Mouse (Mus musculus): ENCODE results near the gene Doc2b. TPM values are rescaled to one million over a fixed set of nuclear protein-coding genes. Genes with fewer than 3 reads are reported as not detected.

Gene Doc2b
- 0.24 and 0.62 TPM in 2 replicates for polyA plus RNA-seq (2014; fragmentation: Nextera tagmentation; extraction: Ambion mirVana)

GRCm38 (mm10) chr11:75796029-75796445, at the start of gene Doc2b:
Doc2b (minus strand) TSS chr11:75796049.
- DNase-seq (ENCODE audit: low spot score) (peak; percentile 61), ATAC-seq (ENCODE audit: low FRiP score) (peak; percentile 62)
- Histone ChIP-seq H3K4me3 (ENCODE audit: low read depth, low read length) (peak within 1 kb of the TSS; percentile 38), H3K9me3 (ENCODE audit: control insufficient read depth, low read length) (no peaks in the 10 kb centered on the region), H3K4me2 (replicated peaks; ENCODE audit: low read depth, low read length) (peak within 1 kb of the TSS; percentile 70), H3K27ac (ENCODE audit: low read depth, low read length) (no peak within 1 kb of the TSS), H3K9ac (ENCODE audit: low read depth, low read length) (peak within 1 kb of the TSS; percentile 44), H3K36me3 (ENCODE audit: control insufficient read depth, insufficient read depth, low read length) (no peaks in the 10 kb centered on the region), H3K27me3 (ENCODE audit: control insufficient read depth, insufficient read depth, low read length) (peaks cover 42% of the 10 kb centered on the region), H3K4me1 (replicated peaks; ENCODE audit: control insufficient read depth, insufficient read depth, low read length) (peaks cover 4% of the 10 kb centered on the region; the same call in 1 of the 2 replicates)
- WGBS, result 4% methylated on average over 33 of the region's 37 CpGs

DNA sequence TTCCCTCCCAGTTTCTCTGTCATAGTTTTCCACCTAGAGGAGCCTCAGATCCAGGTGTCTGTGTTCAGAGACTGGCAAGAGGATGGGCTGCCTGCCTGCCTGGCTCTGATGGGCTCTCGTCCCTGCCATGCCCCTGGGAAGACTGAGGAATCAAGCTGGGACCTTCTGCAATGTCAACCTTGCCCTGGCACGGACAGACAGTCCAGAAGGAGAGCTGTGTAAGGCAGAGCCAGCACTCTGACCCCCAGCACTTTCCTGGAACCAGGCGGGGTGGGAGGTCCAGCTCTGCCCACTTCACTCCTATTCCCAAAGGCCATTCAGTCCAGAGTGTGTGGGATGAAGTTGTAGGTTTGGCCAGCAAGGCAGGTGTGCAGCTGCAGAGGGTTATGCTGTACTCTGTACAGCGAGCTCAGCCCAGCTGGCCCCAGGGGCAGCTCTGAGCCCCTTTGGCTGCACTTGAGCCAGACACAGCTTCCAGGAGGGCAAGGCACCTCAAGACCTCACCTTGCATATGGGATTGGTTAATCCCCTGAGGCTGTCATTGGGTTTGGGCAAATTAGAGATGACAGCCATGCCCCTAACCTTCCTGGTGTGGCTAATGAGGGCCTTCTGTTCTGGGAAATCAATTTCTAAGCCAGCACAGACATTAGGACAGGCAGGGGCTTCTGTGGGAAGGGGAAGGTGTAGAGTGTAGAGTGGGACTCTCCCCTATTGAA, 47.2 kb upstream of the Doc2b start:
- H3K9ac ChIP-seq (ENCODE audit: low read depth, low read length), result no peak overlapping the region
- 0 out of 2 replicates have a peak overlapping the region, but pooled peaks have one; percentile 39 for H3K27ac ChIP-seq (ENCODE audit: low read depth, low read length)
- H3K27me3 ChIP-seq (ENCODE audit: control insufficient read depth, insufficient read depth, low read length), result no peaks in the 10 kb centered on the region
- H3K4me3 ChIP-seq (ENCODE audit: low read depth, low read length), result no peak overlapping the region
- DNase-seq (ENCODE audit: low spot score) (no peak), ATAC-seq (ENCODE audit: low FRiP score) (no peak)
- no peak overlapping the region for H3K4me2 ChIP-seq (replicated peaks; ENCODE audit: low read depth, low read length)
- 67% methylated on average over 4 of the region's 4 CpGs for WGBS
- H3K4me1 ChIP-seq (replicated peaks; ENCODE audit: control insufficient read depth, insufficient read depth, low read length), result peaks cover 6% of the 10 kb centered on the region; the same call in 1 of the 2 replicates
- no peaks in the 10 kb centered on the region for H3K9me3 ChIP-seq (ENCODE audit: control insufficient read depth, low read length)
- H3K36me3 ChIP-seq (ENCODE audit: control insufficient read depth, insufficient read depth, low read length), result no peaks in the 10 kb centered on the region

DNA sequence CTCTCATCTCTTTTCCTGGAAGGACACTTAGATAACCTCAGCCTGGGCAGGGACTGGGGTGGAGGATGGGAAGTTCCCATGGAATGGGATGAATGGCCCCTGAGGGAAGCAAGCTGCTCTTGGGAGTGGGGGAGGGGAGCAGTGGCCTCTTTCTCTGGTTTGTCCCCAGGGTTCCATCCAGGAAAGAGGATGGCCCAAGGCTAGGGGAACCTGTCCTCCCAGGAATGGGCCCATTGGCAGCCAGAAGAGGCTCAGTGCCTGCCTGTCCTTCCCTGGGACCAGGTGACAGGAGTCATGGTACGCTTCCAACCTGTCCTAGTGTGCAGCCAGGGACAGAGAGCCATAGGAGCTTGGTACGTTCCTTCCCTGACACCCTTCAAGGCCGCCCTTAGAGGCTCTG, 45.7 kb upstream of the Doc2b start:
- H3K36me3 ChIP-seq (ENCODE audit: control insufficient read depth, insufficient read depth, low read length), result no peaks in the 10 kb centered on the region
- peak overlapping the region; percentile 67 for H3K27ac ChIP-seq (ENCODE audit: low read depth, low read length)
- WGBS, result 72% methylated on average over 3 of the region's 3 CpGs
- no peak for DNase-seq (ENCODE audit: low spot score)
- H3K9me3 ChIP-seq (ENCODE audit: control insufficient read depth, low read length), result no peaks in the 10 kb centered on the region
- H3K9ac ChIP-seq (ENCODE audit: low read depth, low read length), result no peak overlapping the region
- peaks cover 6% of the 10 kb centered on the region; the same call in 1 of the 2 replicates for H3K4me1 ChIP-seq (replicated peaks; ENCODE audit: control insufficient read depth, insufficient read depth, low read length)
- no peak overlapping the region for H3K4me3 ChIP-seq (ENCODE audit: low read depth, low read length)
- no peaks in the 10 kb centered on the region for H3K27me3 ChIP-seq (ENCODE audit: control insufficient read depth, insufficient read depth, low read length)
- no peak overlapping the region for H3K4me2 ChIP-seq (replicated peaks; ENCODE audit: low read depth, low read length)
- ATAC-seq (ENCODE audit: low FRiP score), result no peak

- Histone ChIP-seq H3K36me3 (ENCODE audit: control insufficient read depth, insufficient read depth, low read length) (no peaks in the 10 kb centered on the region), H3K4me3 (ENCODE audit: low read depth, low read length) (no peak overlapping the region), H3K4me2 (replicated peaks; ENCODE audit: low read depth, low read length) (no peak overlapping the region), H3K27me3 (ENCODE audit: control insufficient read depth, insufficient read depth, low read length) (no peaks in the 10 kb centered on the region), H3K9me3 (ENCODE audit: control insufficient read depth, low read length) (no peaks in the 10 kb centered on the region), H3K9ac (ENCODE audit: low read depth, low read length) (no peak overlapping the region), H3K27ac (ENCODE audit: low read depth, low read length) (no peak overlapping the region), H3K4me1 (replicated peaks; ENCODE audit: control insufficient read depth, insufficient read depth, low read length) (peaks cover 6% of the 10 kb centered on the region; the same call in 1 of the 2 replicates)
- ATAC-seq (ENCODE audit: low FRiP score) (no peak), DNase-seq (ENCODE audit: low spot score) (no peak)
- 84% methylated on average over 12 of the region's 12 CpGs for WGBS
Measured at GRCm38 (mm10) chr11:75839536-75840430, 43.9 kb upstream of the Doc2b start.

- 81% methylated on average over 10 of the region's 10 CpGs for WGBS
- DNase-seq (ENCODE audit: low spot score) (no peak), ATAC-seq (ENCODE audit: low FRiP score) (no peak)
- Histone ChIP-seq H3K4me3 (ENCODE audit: low read depth, low read length) (no peak overlapping the region), H3K27ac (ENCODE audit: low read depth, low read length) (no peak overlapping the region), H3K9me3 (ENCODE audit: control insufficient read depth, low read length) (no peaks in the 10 kb centered on the region), H3K4me2 (replicated peaks; ENCODE audit: low read depth, low read length) (no peak overlapping the region), H3K9ac (ENCODE audit: low read depth, low read length) (no peak overlapping the region), H3K27me3 (ENCODE audit: control insufficient read depth, insufficient read depth, low read length) (no peaks in the 10 kb centered on the region), H3K4me1 (replicated peaks; ENCODE audit: control insufficient read depth, insufficient read depth, low read length) (peaks cover 6% of the 10 kb centered on the region; the same call in 1 of the 2 replicates), H3K36me3 (ENCODE audit: control insufficient read depth, insufficient read depth, low read length) (no peaks in the 10 kb centered on the region)
Measured at GRCm38 (mm10) chr11:75838861-75839426, 43.1 kb upstream of the Doc2b start.

- H3K4me2 ChIP-seq (replicated peaks; ENCODE audit: low read depth, low read length), result no peak overlapping the region
- H3K27me3 ChIP-seq (ENCODE audit: control insufficient read depth, insufficient read depth, low read length), result no peaks in the 10 kb centered on the region
- 0 out of 2 replicates have a peak, but pooled peaks cover 2% of the 10 kb centered on the region for H3K4me1 ChIP-seq (replicated peaks; ENCODE audit: control insufficient read depth, insufficient read depth, low read length)
- no peak overlapping the region for H3K9ac ChIP-seq (ENCODE audit: low read depth, low read length)
- DNase-seq (ENCODE audit: low spot score), result no peak
- H3K9me3 ChIP-seq (ENCODE audit: control insufficient read depth, low read length), result no peaks in the 10 kb centered on the region
- no peaks in the 10 kb centered on the region for H3K36me3 ChIP-seq (ENCODE audit: control insufficient read depth, insufficient read depth, low read length)
- WGBS, result 69% methylated on average over 6 of the region's 11 CpGs
- no peak overlapping the region for H3K4me3 ChIP-seq (ENCODE audit: low read depth, low read length)
- H3K27ac ChIP-seq (ENCODE audit: low read depth, low read length), result no peak overlapping the region
- no peak for ATAC-seq (ENCODE audit: low FRiP score)
Measured at GRCm38 (mm10) chr11:75836240-75836610, 40.4 kb upstream of the Doc2b start.

DNA sequence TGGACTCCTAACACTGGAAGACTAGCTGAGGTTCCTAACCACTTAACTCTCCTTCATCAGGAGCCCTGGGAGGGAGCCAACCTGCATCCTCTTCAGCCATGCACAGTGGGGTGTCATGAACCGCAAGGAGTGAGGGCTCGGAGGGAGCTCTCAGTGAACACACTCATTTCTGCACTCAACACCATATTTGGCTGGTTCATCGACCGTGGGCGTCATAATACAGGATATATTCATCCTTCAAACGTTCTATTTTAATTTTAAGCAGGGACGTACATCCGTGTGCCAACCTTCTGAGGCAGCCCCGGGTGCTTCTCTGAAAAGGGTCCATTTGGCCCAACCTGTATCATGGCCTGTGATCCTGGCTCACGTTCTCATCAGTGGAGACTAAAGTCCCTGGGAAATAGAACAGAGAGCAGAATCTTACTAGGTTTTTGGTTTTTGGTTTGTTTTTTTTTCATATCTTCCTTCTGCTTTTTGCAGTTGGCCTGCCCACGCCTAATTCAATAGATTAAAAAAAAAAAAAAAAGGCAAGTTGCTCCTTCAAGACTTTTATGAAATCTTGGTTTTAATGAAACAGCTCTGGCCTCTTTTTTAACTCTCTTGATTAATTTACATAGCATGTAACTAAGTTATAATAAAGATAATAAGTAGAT, 39.9 kb upstream of the Doc2b start:
- no peak for DNase-seq (ENCODE audit: low spot score)
- Histone ChIP-seq H3K4me2 (replicated peaks; ENCODE audit: low read depth, low read length) (no peak overlapping the region), H3K4me1 (replicated peaks; ENCODE audit: control insufficient read depth, insufficient read depth, low read length) (0 out of 2 replicates have a peak, but pooled peaks cover 2% of the 10 kb centered on the region), H3K4me3 (ENCODE audit: low read depth, low read length) (no peak overlapping the region), H3K27ac (ENCODE audit: low read depth, low read length) (no peak overlapping the region), H3K9ac (ENCODE audit: low read depth, low read length) (no peak overlapping the region), H3K27me3 (ENCODE audit: control insufficient read depth, insufficient read depth, low read length) (no peaks in the 10 kb centered on the region), H3K36me3 (ENCODE audit: control insufficient read depth, insufficient read depth, low read length) (no peaks in the 10 kb centered on the region), H3K9me3 (ENCODE audit: control insufficient read depth, low read length) (no peaks in the 10 kb centered on the region)
- no peak for ATAC-seq (ENCODE audit: low FRiP score)
- WGBS, result 78% methylated on average over 11 of the region's 11 CpGs

DNA sequence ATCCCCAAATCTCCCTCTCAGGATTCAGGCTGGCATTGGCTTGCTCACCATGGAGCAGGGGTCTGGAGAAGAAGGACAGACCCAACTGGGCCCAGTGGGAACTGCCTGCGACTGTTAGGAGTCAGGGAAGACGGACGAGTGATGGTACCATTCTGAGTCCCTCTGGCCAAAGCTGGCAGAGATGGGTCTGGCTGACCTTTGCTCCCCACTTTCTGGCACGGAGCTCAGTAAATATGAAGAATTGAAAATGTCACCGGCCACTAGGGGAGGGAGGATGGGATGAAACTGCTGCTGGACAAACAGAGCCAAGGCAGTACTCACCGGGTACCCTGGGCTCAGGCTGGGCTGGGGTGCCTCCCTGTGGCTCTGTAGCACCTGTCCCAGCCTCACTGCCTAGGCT, 37.2 kb upstream of the Doc2b start:
- H3K27ac ChIP-seq (ENCODE audit: low read depth, low read length), result no peak overlapping the region
- H3K36me3 ChIP-seq (ENCODE audit: control insufficient read depth, insufficient read depth, low read length), result no peaks in the 10 kb centered on the region
- no peaks in the 10 kb centered on the region for H3K4me1 ChIP-seq (replicated peaks; ENCODE audit: control insufficient read depth, insufficient read depth, low read length)
- ATAC-seq (ENCODE audit: low FRiP score) (no peak), DNase-seq (ENCODE audit: low spot score) (no peak)
- H3K27me3 ChIP-seq (ENCODE audit: control insufficient read depth, insufficient read depth, low read length), result no peaks in the 10 kb centered on the region
- no peak overlapping the region for H3K4me3 ChIP-seq (ENCODE audit: low read depth, low read length)
- no peak overlapping the region for H3K9ac ChIP-seq (ENCODE audit: low read depth, low read length)
- no peak overlapping the region for H3K4me2 ChIP-seq (replicated peaks; ENCODE audit: low read depth, low read length)
- 85% methylated on average over 6 of the region's 6 CpGs for WGBS
- H3K9me3 ChIP-seq (ENCODE audit: control insufficient read depth, low read length), result no peaks in the 10 kb centered on the region

All from hindbrain, embryonic 11.5 days (tissue).